Mouse (Mus musculus) colon, adult 2 months (tissue): ENCODE data around the gene Slc22a21. TPM values are rescaled to one million over a fixed set of nuclear protein-coding genes. Genes with fewer than 3 reads are reported as not detected.

Experiments used
- polyA plus RNA-seq: library from polyadenylated mRNA; depleted of rRNA; stranded (reverse); fragments of >200 nt; gene quantifications from 2 replicates; pipeline ENCODE4 v1.2.3, GENCODE M21; 2012; rRNA removed

Slc22a21 gene
- 10.3 and 12.7 TPM in 2 replicates for polyA plus RNA-seq

GRCm38 (mm10) chr11:53979788-53980621, at the start of gene Slc22a21:
Gene Slc22a21 (minus strand): TSS chr11:53980332.

DNA sequence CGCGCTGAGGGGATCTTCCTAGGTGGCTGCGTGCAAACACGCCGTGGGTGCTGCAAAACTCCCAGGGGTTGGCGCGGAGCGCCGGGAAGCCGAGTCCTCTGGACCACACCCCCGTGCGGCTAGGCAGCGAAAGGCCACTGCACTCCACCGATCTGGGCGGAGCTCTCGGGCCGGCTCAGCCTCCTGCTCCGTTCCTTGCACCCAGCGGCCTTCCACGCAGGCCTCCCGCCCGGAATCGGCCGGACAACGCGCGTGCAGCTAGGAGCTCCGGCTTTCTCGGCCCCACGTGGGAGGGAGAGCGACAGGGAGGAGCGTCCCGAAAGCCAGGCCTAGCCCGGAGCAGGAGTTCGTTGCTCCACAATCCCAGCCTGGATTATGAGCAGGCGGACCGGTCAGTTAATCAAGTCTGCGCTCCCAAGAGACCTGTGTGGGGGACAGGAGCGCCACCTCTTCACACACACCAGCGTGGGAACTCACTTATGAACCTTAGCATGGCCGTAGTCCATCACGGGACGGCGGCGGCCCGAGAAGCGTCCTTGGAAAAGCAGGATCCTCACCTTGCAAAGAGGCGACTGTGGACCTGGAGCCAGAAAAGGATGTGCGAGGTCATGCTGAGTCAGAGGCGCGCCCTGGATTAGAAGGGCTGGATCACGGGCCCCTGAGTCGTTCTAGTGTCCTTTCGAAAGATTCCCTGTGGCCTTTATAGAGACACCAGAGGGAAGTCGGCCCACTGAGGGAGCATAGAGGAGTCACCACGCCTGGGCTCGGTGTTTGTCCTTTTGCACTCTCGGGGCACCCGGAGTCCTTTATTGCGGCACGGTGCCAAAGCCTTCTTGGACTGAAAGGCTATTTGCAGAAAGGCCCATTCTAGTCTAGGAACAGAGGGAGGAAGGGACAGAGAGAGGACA, 48.2 kb upstream of the Slc22a21 start, which contains the start of gene Slc22a4:
Gene Slc22a4, minus strand, starts transcription at position 47 of the 908 bp plus-strand sequence.

Other genes with a start within 250 kb of the Slc22a21 start
- 228 and 287 TPM in 2 replicates for gene Irf1, start 210.3 kb downstream of the Slc22a21 start, polyA plus RNA-seq
- gene Gm17334, start 207.1 kb downstream of the Slc22a21 start, polyA plus RNA-seq, result 0.39 and 1.2 TPM in 2 replicates
- gene Gm12216, start 121.1 kb downstream of the Slc22a21 start, polyA plus RNA-seq, result 5.9 and 8.2 TPM in 2 replicates
- gene Slc22a5, start 88.7 kb downstream of the Slc22a21 start, polyA plus RNA-seq, result 21.3 and 26.7 TPM in 2 replicates
- 0.69 and 0.85 TPM in 2 replicates for gene Slc22a4, start 47.8 kb upstream of the Slc22a21 start, polyA plus RNA-seq
- gene Pdlim4, start 88.7 kb upstream of the Slc22a21 start, polyA plus RNA-seq, result 97.4 and 112 TPM in 2 replicates
- gene P4ha2, start 119.8 kb upstream of the Slc22a21 start, polyA plus RNA-seq, result 5.9 and 6.5 TPM in 2 replicates